Mouse (Mus musculus) C2C12 (cell line): ENCODE measurements around the gene Fbrs.

Experiments
- CTCF ChIP-seq: IDR thresholded peaks from one replicate; pipeline ENCODE4 v1.5.1; 2011; ENCODE audit not compliant: control insufficient read depth, insufficient read depth, insufficient read length
- FOSL1 ChIP-seq: IDR thresholded peaks from one replicate; pipeline ENCODE4 v1.8.0; 2011; ENCODE audit warnings: mild to moderate bottlenecking, low read length; ENCODE audit not compliant: poor library complexity, insufficient read depth, severe bottlenecking
- MAX ChIP-seq: IDR thresholded peaks from one replicate; pipeline ENCODE4 v1.6.1; 2011; ENCODE audit warnings: mild to moderate bottlenecking, control low read depth
- MYOD1 ChIP-seq: IDR thresholded peaks from one replicate; pipeline ENCODE4 v1.6.1; 2011; ENCODE audit warnings: low read depth; ENCODE audit not compliant: control insufficient read depth, insufficient read length
- MYOG ChIP-seq: IDR thresholded peaks from one replicate; pipeline ENCODE4 v1.6.1; 2011; ENCODE audit not compliant: control insufficient read depth, insufficient read length; ENCODE audit errors: extremely low read depth

- no peak for TF ChIP-seq CTCF
- TF ChIP-seq MAX = no peak
- no peak for TF ChIP-seq MYOG
- TF ChIP-seq MYOD1 = no peak
- TF ChIP-seq FOSL1 = no peak
These were observed 37.3 kb downstream of the Fbrs start for GRCm38 (mm10) chr7:127516344-127516743.
